Mouse (Mus musculus) layer of hippocampus, adult 9-10 months (tissue): ENCODE results near the gene Supt6.

Source experiments
- DNase-seq: peaks from one replicate; pipeline ENCODE4 v3.0.0; 2022; ENCODE audit warnings: low spot score

Gene Supt6

DNA sequence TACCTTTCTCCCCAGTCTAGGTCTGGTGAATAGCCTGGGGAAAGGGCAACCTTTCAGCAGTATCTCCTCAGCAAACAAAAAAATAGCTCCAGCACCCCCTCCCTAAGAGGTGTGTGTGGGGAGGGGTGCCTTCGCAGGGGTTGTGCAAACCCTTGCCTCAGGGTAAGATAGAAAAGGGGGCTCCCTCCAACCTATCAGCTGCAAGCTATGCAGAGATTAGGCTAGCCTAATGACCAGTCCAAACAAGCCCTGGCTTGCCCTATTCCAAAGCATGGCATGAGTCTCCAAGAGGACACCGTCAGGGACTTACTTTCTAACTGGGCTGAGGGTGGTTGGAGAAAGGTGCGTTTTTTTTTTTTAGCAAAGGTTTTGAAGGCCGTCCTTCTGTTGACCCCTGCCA, 79.6 kb downstream of the Supt6 start:
- no peak for DNase-seq

DNA sequence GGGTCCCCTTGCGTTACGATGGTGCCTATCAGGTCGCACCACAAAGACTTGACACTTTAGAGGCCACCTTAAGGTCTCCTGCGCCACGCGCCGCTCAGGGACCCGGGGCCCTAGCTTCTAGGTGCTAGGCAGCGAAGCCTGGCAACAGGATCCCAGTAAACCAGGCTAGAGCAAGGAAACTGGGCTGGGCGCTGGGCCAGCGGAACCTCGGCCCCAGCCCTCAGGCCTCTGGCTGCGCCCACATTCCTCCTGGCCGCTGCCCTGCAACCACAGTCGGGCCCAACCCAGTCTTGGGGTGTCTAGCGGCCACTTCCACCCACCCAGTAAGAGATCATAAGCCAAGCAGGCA, 80.1 kb downstream of the Supt6 start:
- no peak for DNase-seq

DNA sequence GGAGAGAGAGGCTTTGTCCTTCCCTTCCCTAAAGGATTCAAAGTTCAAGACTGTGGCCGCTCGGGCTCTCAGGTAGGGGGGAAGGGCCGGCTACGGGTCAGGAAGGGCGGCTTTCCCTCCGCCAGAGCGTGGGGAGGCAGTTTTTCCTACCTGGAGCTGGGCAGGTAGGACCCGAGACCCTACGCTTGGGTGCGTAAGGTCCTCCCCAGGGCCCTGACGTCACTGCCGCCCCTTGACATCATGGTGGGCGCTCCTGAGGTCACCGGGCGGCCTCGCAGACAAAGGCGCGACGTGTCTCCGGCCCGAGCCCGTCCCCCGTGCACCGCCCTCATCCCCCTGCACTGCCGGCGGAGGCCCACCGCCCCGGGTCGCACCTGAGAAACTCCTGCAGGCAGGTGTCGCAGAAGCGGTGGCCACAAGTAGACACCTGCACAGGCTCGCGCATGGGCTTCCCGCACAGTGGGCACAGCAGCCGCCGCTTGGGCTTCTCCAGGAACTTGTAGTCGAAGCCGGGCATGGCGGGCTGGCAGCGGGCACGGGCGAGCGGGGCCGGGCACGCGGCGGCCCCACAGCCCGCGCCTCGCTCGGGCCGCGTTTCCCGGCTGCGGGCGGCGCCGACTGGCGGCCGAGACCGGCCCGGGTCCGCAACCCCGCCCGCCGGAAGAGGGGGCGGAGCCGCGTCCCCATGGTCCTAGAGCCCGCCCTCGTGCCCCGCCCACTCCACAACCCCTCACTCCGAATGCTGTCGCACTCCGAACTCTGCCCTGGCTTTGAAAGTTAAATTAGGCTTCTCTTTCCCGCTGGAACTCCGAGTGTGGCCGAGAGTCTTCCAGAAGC, 80.6 kb downstream of the Supt6 start, which contains the start of gene Traf4:
Gene Traf4, minus strand, starts transcription at position 666 of the 837 bp plus-strand sequence.
- no peak for DNase-seq

DNA sequence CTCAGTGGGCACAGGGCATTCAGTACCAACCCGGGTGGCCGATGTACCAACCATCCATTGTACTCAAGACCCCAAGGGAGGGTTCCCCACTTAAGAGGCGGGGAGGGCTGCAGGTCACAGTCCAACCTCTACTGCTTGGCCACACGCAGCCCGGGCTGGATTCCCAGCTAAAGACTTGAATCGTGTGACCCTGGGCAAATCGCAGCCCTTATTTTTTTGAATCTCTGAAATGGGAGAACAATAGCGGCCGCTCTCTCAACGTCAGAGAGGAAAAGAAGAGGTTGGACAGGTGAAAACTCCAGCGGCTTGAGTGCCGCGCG, 81.2 kb downstream of the Supt6 start:
- no peak for DNase-seq

DNA sequence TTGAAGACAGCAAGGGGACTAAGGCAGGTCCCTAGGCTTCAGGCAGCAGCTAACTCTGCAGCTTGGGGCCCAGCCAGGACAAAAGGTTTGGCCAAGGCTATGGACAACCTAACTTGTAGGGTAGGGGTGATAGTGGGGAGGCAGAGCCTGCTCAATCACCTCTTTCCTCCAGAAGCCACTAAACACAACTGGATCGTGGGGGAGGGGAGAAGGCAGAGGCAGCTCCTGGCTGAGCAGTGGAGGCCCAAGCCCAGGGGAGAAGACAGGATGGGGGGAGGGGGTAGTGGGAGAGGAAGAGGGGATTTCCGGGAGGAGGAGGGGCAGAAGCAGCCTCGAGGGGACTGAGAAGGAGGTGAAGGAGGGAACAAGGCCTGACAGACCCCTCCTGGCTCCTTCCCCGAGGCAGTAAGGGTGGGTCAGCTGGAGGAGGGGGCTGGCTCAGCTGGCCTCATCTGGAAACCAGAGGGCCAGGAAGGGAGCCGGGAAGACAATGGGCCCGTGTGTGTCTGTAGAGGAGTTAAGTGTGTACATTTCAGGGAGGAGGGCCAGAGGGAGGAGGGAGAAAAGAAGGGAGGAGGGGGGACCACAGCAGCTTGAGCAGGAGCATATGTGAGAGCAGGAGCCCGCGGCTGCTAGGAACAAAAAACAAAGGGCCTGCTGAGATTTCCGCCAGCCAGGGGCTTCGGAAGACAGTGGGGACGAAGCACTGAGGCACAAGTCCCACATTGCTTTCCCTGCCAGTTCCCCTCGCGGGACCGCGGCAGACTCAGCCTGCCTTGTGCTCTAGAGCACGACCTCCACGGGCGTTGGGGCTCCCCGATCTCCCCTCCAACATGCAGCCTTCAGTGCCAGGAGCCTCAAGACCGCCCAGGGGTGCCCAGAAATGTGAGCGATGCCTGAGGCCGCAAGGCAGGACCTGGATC, 81.8 kb downstream of the Supt6 start:
- DNase-seq: no peak

DNA sequence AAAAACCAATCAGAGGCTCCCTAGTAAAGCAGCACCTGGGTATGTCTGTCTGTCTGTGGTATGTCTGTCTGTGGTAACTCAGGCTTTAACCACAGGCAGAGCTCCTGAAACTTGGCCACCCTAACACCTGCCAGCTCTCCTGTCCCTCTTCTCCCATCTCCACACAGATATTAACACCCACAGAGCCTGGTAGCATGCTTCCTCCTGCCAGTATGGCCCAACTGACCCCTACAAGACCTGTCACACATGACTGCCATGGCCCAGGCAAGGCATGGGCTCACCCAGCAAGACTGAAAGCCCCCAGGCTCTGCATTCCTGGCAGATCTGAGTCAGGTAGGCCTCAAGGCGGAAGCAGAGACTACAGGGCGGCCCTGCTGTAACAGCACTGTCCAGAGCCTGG, 82.7 kb downstream of the Supt6 start:
- DNase-seq: no peak

DNA sequence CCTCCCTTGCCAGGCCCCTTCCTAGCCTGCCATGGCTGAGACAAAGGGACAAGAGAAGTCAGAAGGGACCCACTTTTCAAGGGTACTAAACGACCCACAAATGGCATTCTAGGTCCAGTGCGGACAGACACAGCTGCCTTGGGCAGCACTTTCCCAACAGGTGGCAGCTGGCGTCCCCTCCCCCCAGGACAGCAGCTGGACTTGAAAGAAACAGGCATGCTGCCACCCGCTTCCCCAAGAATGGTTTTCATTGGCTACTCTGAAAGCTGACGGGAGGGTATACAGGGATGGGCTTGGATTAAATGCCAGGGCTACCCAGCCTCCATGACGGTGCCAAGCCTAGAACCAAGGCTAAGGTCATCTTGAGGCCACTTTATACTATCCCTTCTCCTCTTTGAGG, 83.3 kb downstream of the Supt6 start:
- no peak for DNase-seq

DNA sequence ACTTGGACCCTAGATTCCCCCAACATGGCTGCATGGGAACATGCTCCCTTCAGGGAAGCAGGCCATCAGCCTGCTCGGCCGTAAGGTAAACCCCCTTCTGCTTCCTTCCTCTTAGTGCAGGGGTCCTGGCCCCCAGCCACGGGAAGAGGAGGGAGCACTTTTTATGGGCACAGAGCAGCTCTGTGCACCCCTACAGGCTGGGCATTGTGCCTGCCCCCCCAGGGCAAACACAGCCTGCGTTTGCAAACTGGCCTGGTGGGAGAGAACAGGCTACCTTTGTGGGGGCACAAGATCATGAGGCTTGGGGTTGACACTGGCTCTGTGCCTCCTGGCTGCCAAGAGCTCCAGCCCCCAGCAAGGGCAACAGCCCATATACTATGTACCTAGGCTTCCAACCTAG, 83.8 kb downstream of the Supt6 start:
- no peak for DNase-seq

DNA sequence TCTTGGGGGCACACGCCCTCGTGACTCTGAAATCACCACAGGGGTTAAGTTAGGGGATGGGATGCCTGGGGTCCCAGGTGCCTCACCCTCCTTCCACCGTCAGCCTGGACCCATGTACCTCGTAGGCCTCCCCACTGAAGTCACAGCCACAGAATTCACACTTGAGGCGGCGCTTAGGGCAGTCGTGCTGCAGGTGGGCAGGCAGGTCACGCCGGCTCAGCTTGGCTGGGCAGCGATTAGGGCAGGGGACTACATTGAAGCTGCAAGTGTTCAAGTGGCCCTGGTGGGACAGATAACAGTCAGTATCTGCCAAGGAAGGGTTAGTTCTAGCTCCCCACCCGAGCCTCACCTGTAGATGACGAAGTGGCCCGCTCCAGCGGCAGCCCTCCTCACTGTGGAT, 84.6 kb downstream of the Supt6 start:
- DNase-seq: no peak

DNA sequence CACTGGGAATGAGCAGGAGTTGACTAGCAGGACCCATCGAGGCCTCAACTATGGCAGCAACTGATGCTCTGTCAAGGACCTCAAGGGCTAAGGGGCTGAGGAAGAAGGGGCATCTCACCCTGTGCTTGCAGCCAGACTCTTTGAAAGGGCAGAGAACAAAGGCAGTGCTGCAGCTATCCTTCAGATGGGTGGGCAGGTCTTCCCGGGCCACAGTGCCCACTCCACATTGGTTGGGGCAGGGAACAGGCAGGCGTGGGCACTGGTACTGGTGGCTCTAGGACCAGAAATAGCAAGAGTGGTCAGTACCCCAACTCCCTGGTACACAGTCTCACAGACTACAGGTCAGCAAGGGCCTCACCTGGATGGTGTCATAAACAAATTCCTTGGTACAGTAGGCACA, 85.1 kb downstream of the Supt6 start:
- no peak for DNase-seq

DNA sequence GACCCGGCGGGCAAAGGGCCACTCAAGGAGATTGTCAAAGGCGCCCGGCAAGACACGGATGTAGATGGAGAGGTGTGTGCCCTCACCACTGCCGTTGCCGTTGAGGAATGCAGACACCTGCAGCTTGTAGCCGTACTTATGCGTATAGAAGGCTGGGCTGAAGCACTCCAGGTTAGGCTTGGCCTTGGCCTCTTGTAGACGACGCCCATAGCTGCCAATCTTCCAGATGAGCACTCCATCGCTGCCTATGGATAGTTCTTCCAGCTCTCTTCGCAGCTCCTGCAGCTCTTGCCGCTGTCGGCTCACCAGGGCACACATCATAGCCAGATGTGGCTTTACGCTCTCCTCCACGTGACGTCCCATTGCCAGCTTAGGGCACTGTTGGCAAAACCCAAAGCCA, 85.6 kb downstream of the Supt6 start:
- DNase-seq: no peak

DNA sequence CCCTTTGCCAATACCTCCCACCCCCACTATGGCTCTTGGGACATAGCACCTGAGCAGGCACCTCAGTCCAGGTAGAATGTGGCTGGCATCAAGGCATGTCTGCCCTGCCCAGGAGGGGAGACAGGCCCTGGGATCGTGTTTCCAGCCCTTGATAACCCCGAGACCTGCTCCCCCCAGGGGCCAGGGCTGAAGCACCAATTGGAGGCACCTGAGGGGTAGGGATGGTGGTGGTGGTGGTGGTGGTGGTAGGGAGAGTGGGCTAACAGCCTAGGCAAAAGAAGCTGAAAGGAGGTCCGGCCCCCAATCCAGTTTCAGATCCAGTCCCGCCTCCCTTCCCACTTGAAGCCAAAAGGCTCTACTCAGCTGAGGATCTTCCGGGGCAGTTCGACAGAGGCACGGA, 86.2 kb downstream of the Supt6 start:
- no peak for DNase-seq

DNA sequence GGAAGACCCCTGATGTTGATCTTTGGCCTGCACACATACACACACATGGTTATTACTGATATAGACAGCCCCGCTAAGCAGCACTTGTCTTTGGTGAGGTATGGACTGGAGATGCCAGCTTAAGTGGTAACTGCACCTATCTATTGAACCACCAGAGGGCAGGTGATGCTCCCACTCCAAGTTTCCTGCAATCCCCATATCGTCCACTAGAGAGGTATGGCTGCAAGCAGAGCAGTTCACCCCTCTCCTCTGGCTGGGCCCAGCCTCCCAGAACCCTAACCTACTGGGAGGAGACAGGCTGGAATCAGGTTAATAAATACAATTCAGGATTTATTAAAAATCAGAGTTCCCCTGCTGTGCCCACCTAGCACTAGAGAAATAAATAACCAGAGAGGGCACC, 86.7 kb downstream of the Supt6 start:
- peak; percentile 87 for DNase-seq
